Mouse (Mus musculus) heart, postnatal 0 days (tissue): ENCODE measurements around the gene Ntm. TPM values are rescaled to one million over a fixed set of nuclear protein-coding genes. Genes with fewer than 3 reads are reported as not detected.

Experiments used
- ATAC-seq: fragments of 200-750 bp; cut with Nextera tagmentation; 2 replicates; pipeline ENCODE4 v1.8.0; 2017; ENCODE audit warnings: low read depth, moderate number of reproducible peaks, moderate library complexity; ENCODE audit not compliant: insufficient read depth
- DNase-seq: peaks from one replicate; pipeline ENCODE4 v3.0.0-alpha.2; 2016; ENCODE audit warnings: low spot score
- H3K27ac ChIP-seq: fragments of 300-500 bp; sonication (generic); 2 replicates; pipeline ENCODE4 v1.5.1; 2014; ENCODE audit warnings: low read depth, mild to moderate bottlenecking
- H3K27me3 ChIP-seq: fragments of 300-500 bp; sonication (generic); 2 replicates; pipeline ENCODE4 v1.6.1; 2014; ENCODE audit warnings: low read length, mixed read lengths; ENCODE audit not compliant: control insufficient read depth, insufficient read depth
- H3K36me3 ChIP-seq: fragments of 300-500 bp; sonication (generic); replicated peaks from 2 replicates; pipeline ENCODE4 v1.6.1; 2014; ENCODE audit warnings: low read length, mixed read lengths; ENCODE audit not compliant: control insufficient read depth, insufficient read depth
- H3K4me1 ChIP-seq: fragments of 300-500 bp; sonication (generic); 2 replicates; pipeline ENCODE4 v1.6.1; 2014; ENCODE audit warnings: antibody characterized with exemption; ENCODE audit not compliant: control insufficient read depth, insufficient read depth
- H3K4me2 ChIP-seq: fragments of 300-500 bp; sonication (generic); 2 replicates; pipeline ENCODE4 v1.6.1; 2014; ENCODE audit warnings: low read depth, mild to moderate bottlenecking, low read length, moderate library complexity
- H3K4me3 ChIP-seq: fragments of 300-500 bp; sonication (generic); 2 replicates; pipeline ENCODE4 v1.5.1; 2014; ENCODE audit warnings: low read depth, low read length
- H3K9ac ChIP-seq: fragments of 300-500 bp; sonication (generic); replicated peaks from 2 replicates; pipeline ENCODE4 v1.6.1; 2014; ENCODE audit warnings: low read depth, low read length, mixed read lengths
- H3K9me3 ChIP-seq: fragments of 300-500 bp; sonication (generic); replicated peaks from 2 replicates; pipeline ENCODE4 v1.6.1; 2016; ENCODE audit warnings: low read length; ENCODE audit not compliant: control insufficient read depth
- CTCF ChIP-seq: IDR thresholded peaks from 2 replicates; pipeline ENCODE4 v1.5.1; 2016; ENCODE audit warnings: antibody characterized with exemption, control low read depth, low read depth
- EP300 ChIP-seq: IDR thresholded peaks from 2 replicates; pipeline ENCODE4 v1.6.1; 2016; ENCODE audit warnings: antibody characterized with exemption, low read depth
- WGBS: fragments of 180-500 bp; shearing (Covaris S2); extraction: QIAGEN DNeasy Blood & Tissue Kit; methylation state at CpG from one replicate; pipeline ENCODE4 v1.1.7; 2014; 5-methylcytosine and 5-hydroxymethylcytosine counted together
- polyA plus RNA-seq: library from polyadenylated mRNA; unstranded; fragments of >200 nt; fragmentation: Nextera tagmentation; extraction: Ambion mirVana; gene quantifications from 2 replicates; pipeline ENCODE4 v1.2.1, GENCODE M21; 2015
- total RNA-seq: library from RNA; depleted of rRNA; stranded (reverse); fragments of >200 nt; gene quantifications from 2 replicates; pipeline ENCODE4 v1.2.3, GENCODE M21; 2014; ENCODE audit warnings: low replicate concordance

Gene Ntm
- total and polyA plus RNA-seq, 2 experiments from 2014 or later, result 7.1 to 8.8 TPM

GRCm38 (mm10) chr9:29477219-29477618, 485.7 kb downstream of the Ntm start:
- Histone ChIP-seq H3K27ac (no peak overlapping the region), H3K4me2 (no peak overlapping the region), H3K9me3 (no peaks in the 10 kb centered on the region), H3K4me3 (no peak overlapping the region), H3K27me3 (no peaks in the 10 kb centered on the region), H3K4me1 (no peaks in the 10 kb centered on the region), H3K9ac (no peak overlapping the region), H3K36me3 (no peaks in the 10 kb centered on the region)
- no peak for DNase-seq
- no peak for ATAC-seq
- TF ChIP-seq CTCF (no peak), EP300 (no peak)
- 39% methylated on average over 6 of the region's 6 CpGs for WGBS

- ATAC-seq, result no peak
- H3K9ac ChIP-seq, result no peak overlapping the region
- H3K4me3 ChIP-seq, result no peak overlapping the region
- H3K4me1 ChIP-seq, result no peaks in the 10 kb centered on the region
- no peak for DNase-seq
- H3K36me3 ChIP-seq, result no peaks in the 10 kb centered on the region
- no peak overlapping the region for H3K27ac ChIP-seq
- no peak for TF ChIP-seq CTCF
- no peak for TF ChIP-seq EP300
- no peak overlapping the region for H3K4me2 ChIP-seq
- H3K9me3 ChIP-seq, result no peaks in the 10 kb centered on the region
- H3K27me3 ChIP-seq, result no peaks in the 10 kb centered on the region
Observed at GRCm38 (mm10) chr9:29473418-29473817, 489.5 kb downstream of the Ntm start.

GRCm38 (mm10) chr9:29472226-29472625, 490.7 kb downstream of the Ntm start:
- Histone ChIP-seq H3K27me3 (no peaks in the 10 kb centered on the region), H3K9ac (no peak overlapping the region), H3K36me3 (no peaks in the 10 kb centered on the region), H3K27ac (no peak overlapping the region), H3K9me3 (no peaks in the 10 kb centered on the region), H3K4me2 (no peak overlapping the region), H3K4me1 (no peaks in the 10 kb centered on the region), H3K4me3 (no peak overlapping the region)
- DNase-seq, result no peak
- 66% methylated on average over 4 of the region's 4 CpGs for WGBS
- TF ChIP-seq EP300, result no peak
- no peak for TF ChIP-seq CTCF
- no peak for ATAC-seq

- DNase-seq (no peak), ATAC-seq (no peak)
- Histone ChIP-seq H3K4me2 (no peak overlapping the region), H3K27ac (no peak overlapping the region), H3K4me1 (no peaks in the 10 kb centered on the region), H3K9me3 (no peaks in the 10 kb centered on the region), H3K9ac (no peak overlapping the region), H3K36me3 (no peaks in the 10 kb centered on the region), H3K27me3 (no peaks in the 10 kb centered on the region), H3K4me3 (no peak overlapping the region)
- no peak for TF ChIP-seq CTCF
- TF ChIP-seq EP300, result no peak
- 72% methylated on average over 4 of the region's 4 CpGs for WGBS
Observed at GRCm38 (mm10) chr9:29464756-29465155, 498.2 kb downstream of the Ntm start.

- Histone ChIP-seq H3K27me3 (no peaks in the 10 kb centered on the region), H3K36me3 (no peaks in the 10 kb centered on the region), H3K9ac (no peak overlapping the region), H3K9me3 (no peaks in the 10 kb centered on the region), H3K4me3 (no peak overlapping the region), H3K4me1 (no peaks in the 10 kb centered on the region), H3K27ac (no peak overlapping the region), H3K4me2 (no peak overlapping the region)
- ATAC-seq (no peak), DNase-seq (no peak)
- TF ChIP-seq CTCF (no peak), EP300 (no peak)
- 68% methylated on average over 10 of the region's 10 CpGs for WGBS
Observed at GRCm38 (mm10) chr9:29462970-29463593, 499.9 kb downstream of the Ntm start.

- Histone ChIP-seq H3K4me3 (no peak overlapping the region), H3K27ac (no peak overlapping the region), H3K4me2 (peak overlapping the region; percentile 19; the same call in 1 of the 2 replicates), H3K9ac (no peak overlapping the region), H3K36me3 (no peaks in the 10 kb centered on the region), H3K27me3 (no peaks in the 10 kb centered on the region), H3K9me3 (no peaks in the 10 kb centered on the region), H3K4me1 (no peaks in the 10 kb centered on the region)
- 21% methylated on average over 5 of the region's 5 CpGs for WGBS
- DNase-seq (peak; percentile 41), ATAC-seq (no peak)
- TF ChIP-seq EP300 (no peak), CTCF (peak; percentile 76)
Observed at GRCm38 (mm10) chr9:29457976-29458572, 504.9 kb downstream of the Ntm start.
